Mouse (Mus musculus) heart, adult 9 months (tissue): ENCODE results near the gene Pik3cd.
A peak's percentile ranks its signal among the peaks of the same experiment; 100 is the strongest.

ENCODE experiments used
- DNase-seq, 2 experiments: peaks; one replicate each; pipeline ENCODE4 v3.0.0; 2022; ENCODE audit warnings: low spot score in 2 of 2

Pik3cd gene

DNA sequence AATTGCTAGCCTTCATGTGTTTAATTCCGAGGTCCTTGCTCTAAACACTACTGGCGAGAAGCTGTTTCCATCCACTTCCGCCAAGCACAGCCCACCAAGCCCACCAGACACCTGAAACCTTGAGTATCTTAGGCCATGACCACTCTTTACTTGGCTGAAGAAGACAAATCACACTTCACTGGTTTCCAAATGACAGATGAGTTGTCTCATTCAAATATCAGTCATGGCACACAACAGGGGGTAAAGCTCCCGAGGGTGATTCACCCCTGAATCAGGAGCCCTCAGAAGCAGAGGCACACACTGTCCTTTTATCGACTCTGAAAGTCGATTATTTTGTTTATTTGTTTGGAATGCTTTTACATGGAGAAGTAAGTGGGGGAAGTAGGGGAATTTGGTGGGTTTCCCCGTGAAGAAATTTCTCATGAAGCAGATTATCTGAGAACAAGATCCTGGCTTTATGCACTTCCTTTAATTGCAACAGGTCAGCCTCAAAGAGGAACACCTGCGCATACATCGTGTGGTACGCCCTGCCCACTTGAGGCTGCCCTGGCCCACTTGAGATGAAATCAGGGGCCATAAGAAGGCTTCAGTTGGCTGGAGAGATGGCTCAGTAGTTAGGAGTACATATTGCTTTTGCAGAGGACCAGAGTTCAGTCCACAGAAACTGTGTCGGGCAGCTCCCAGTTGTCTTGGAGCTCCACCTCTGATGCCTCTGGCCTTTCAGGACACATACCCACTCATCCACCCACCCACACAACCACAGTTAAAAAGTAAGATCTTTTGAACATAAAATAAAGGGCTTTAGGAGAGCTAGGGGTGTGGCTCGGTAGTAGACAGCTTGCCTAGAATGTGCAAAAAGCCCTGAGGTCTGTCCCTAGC is 12.3 kb downstream of the Pik3cd start:
- DNase-seq: no peak

DNA sequence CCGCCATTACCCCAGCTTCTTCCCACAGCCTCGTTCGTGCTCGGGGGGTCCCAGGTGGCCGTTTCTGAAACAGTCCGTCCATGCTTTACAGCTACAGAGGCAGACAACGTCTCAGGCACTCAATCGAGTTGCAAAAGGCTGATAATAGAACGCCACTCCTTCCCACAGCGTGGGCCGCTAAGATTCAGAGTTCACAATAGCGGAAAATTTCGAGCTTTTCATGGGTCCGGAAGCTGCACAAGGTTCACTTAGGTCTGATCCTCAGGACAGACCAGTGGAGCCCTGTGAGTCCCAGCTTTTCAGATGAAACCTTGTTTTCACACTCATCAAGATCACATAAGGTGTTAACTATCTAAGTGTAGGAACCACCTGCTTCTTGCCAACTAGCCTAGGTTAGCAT is 13.5 kb downstream of the Pik3cd start:
- DNase-seq: no peak

DNA sequence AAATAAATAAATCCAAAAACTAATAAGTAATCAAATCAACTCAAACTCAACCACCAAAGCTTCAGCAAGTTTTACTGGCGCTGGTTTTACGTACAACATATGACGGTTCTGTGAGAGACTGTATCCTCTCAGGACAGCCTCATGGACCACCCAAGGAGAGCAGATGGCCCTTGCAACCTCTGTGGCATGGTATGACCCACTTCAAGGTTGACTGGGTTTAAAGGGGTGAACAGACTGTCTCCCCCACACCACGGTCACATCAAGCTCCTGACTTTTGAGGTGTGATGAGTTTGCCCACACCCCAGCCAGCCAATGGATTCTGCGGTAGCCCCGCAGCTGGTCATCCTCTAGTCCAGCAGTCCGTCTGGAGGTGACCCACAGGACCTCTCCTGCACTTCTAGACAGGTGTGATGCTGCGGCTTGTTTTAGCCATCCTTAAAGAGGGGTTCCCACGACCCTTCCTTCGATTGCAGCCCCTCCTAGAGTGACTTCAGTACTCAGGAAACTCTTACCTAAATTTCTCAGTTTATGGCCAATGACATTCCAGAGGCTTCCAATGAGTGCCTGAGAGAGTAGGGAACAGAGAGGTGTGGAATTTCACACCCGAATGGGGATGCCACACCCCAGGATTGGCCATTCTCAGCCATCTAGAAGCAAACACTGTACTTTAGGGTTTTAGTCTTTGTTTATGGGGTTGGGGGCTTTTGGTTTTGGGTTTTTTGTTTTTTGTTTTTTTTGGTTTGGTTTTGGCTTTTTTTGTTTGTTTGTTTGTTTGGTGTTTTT is 17.3 kb downstream of the Pik3cd start:
- no peak for DNase-seq

DNA sequence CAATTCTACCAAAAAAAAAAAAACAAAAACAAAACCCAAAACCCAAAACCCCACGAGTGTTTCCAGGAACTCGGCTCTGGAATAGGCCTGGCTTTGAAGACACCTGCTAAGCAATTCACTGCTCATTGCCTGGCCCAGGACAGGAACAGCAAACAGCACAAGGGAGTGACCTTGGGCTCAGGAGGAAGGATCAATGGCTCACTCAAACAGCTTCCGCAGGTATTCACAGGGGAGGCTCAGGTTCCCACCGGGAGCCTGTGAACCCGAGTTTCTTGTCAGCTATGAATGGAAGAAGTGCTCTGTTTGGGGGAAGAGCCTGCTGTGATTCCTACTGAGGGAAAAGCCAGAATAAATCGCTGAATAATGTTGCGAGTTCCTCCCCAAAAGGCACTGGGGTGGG is 18.5 kb downstream of the Pik3cd start:
- no peak for DNase-seq

DNA sequence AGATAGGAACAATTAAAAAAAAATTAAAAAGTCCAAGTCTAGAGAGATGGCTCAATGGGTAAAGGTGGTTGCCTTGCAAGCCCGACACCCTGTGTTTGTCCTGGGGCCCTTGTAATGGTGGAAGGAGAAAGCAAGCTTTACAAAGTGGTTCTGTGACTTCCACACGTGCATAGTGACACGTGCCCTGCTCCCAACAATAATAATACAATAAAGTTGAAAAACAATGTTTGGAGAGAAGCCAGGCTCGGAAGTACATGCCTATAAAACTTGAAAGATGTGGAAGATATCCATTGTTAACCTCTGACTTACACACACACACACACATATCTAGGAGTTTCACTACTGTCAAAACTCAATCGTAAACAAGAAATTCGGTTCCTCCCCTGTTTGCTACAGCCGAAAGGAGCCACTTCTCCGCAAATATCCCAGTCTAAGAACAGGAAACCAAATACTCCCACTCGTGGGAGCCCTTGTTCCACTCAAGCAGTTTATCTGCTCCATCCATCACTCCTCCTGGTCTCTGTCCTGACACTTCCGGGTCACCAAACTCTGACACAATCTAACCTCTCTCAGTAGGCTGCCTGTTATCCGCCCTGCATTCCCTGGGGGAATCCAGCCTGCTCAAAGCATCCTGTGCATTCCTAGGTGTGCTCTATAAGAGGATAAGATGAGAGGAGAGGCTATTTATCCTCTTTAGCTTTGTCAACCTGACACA is 23.2 kb downstream of the Pik3cd start:
- peak; percentile 42 to 56 for DNase-seq

DNA sequence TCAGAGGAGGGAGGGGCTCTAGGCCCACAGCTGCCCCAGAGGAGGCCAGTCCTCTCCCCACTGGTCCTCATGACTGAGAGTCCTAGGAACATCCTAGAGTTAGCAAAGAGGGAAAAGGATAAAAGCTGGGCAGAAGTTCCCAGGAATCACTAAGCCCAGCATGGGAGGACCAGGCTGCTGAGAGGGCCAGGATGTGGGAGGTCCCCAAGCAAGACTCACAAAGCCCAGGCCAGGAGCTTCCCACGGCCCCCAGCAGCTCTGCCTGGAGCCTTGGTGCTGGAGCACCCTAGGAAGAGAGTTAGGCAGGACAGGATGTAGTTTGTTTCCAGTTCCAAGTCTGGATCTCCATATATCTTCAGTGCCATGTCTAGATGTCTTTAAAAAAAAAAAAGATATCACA is 24.4 kb downstream of the Pik3cd start:
- peak in 1 of 2 experiments; percentile 41 for DNase-seq

DNA sequence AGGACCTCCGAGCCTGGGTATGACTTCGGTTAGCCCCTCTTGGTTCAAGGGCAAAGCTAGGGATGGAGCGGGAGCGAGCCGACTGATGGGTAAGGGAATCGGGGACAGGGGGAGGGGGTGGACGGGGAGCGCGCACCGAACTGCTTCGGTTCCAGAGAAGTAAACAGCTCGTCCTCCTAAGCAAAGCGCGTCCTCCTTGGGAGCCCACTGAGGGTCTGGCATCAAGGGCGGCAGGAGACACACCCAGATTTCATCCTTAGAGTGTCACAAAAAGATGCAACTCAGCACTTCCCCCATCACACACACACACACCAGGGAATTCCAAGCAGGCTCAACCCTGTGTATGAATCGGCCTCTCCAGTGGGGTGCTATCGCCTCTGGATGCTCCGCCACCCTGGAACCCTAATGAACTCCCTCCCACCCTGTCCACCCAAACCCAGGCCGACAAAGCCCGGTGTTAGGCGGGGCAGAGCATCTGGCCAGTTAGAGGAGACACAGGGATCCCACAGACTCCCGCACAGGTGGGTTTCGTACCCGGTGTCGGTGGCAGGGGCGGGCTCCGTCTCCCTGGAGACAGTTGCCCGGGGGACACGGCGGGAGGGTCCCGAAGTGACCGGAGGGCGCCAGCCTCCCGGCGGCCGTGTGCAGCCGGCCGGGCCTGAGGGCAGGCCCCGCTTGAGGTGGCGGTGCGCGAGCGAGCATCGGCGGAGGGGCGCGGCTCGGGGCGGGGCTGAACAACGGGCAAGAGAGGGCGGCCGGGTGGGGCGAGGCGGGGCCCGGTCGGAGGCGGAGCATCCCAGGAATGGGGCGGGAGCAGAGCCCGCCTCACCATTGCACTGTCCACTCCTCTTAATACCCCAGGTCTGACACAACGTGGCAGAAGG is 26.8 kb downstream of the Pik3cd start:
- DNase-seq: peak; percentile 59 to 76

DNA sequence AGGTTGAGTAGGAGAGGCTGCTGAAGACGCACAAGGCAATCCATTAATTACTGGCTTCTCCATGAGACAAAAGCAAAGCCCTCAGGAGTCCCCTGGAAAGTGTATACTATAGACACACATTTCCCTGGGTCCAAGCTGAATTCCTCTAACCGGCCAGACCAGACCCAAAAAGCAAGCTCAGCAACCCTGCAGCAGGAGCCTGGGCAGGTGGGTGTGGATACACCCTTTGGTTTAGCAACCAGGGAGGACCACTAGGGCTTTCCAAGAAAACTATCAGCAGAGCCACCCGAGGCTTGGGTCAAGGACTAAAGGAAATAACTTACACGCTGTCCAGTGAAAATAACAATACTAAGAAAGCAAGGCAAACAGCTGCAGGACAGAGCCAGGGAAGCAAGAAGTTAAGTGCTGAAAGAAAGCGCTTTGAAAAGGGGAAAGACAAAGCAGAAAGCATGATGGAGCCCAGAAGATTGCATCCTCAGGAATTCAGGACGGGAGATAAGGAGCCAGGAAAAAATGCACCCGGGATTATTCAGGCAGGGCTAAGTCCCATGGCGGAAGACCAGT is 27.5 kb downstream of the Pik3cd start:
- no peak for DNase-seq

DNA sequence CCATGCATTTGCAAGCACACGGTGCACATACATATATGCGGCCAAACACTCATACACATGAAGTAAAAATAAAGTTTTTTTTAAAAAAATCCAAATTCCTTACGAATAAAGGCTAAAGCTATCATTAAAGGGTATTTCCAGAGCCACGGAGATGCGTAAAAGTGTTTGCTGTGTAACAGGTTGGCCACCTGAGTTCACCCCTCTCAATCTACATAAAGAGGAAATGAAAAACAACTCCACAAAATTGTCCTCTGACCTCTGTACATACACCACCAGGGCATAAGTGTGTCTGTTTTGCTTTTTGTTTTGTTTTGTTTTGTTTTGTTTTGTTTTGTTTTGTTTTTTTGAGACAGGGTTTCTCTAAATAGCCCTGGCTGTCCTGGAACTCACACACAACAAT is 29.6 kb downstream of the Pik3cd start:
- DNase-seq: no peak

DNA sequence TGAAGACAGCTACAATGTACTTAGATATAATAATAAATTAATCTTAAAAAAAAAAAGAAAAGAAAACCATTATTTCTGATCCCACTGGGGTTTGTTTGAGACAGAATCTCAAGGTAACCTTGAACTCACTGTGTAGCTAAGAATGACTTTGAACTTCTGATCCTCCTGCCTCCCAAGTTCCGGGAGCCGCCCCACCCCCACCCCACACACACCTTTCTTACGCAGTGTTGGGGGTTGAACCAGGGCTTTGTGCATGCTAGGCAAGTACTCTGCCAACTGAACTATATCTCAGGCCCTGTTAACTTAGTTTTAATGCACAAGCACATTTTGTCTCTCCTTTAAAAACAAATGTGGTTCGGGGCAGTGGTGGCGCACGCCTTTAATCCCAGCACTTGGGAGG is 31.2 kb downstream of the Pik3cd start:
- no peak for DNase-seq

DNA sequence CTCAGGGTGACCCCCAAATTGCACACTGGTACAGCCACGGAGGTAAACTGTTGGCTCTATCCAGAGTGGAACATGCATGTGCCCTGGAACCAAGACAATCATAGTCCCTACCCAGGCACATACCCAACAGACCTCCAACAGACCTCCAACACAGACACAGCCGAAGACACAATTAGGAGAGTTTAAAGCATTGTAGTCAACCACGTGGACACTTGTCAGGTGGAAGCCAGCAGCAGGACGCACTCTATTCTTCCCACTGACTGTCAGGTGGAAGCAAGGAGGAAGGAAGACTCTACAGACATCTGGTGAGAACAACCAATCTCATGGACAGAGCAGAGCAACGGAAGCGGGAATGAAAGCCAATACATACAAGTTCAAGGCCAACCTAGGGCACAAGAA is 36.7 kb downstream of the Pik3cd start:
- DNase-seq: no peak

DNA sequence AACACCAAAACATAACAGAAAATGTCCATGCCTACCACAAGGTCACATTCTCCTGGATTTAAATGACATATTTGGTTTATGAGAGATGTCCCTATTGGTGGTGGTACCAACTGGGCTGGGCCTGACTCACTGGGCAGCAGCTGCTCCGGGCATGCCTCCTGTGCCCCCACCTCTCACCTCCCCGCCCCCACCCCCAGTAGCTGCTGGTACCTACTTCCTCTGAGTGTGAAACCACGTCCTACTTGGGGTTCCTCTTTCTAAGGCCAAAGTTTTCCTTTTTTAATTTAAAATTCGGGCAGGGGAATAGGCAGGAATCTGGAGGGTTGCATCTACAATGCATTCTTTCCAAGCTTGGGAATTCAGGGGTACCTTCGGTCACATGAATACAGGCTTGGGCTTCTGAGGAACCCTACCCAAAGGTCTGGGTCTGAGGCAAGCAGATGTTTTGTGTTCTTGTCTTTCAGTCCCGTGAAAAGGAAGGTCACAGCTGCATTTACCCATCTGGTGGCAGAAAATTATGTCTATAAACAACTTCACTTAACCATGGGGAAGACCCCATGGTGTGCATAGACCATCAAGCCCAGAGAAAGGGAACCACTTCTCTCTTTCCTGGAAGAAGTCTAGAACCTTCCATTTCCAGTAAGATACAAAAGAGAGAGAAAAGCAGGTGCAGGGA is 37.2 kb downstream of the Pik3cd start:
- DNase-seq: no peak

DNA sequence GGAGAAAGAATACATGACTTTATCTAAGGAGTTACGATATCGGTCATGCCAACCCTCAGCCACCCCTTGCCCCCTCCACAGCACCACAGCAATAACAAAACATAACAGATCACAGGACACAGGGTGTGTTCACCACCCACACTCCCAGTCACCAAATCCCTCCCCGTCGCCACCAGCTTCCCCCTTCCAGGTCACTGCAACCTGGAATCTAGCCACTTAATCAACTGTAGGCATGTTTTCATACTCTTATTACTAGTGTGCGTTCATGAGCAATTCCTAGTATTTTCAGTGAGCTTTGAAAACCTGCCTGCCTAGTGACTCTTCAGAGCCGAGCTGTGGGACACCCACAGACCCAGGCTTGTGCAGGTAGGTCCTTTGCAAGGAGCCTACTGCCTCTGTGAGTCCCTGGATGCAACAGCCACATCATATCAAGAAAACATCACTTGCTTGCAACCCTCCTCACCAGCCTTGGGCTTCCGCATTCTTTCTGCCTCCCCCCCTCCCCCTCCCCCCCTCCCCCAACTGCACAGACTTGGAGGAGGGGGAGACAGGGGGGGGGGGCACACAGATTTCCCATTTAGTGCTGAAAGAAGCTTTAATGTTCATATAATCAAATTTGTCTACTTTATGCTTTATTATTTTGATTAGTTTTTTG is 38.4 kb downstream of the Pik3cd start:
- DNase-seq: no peak

DNA sequence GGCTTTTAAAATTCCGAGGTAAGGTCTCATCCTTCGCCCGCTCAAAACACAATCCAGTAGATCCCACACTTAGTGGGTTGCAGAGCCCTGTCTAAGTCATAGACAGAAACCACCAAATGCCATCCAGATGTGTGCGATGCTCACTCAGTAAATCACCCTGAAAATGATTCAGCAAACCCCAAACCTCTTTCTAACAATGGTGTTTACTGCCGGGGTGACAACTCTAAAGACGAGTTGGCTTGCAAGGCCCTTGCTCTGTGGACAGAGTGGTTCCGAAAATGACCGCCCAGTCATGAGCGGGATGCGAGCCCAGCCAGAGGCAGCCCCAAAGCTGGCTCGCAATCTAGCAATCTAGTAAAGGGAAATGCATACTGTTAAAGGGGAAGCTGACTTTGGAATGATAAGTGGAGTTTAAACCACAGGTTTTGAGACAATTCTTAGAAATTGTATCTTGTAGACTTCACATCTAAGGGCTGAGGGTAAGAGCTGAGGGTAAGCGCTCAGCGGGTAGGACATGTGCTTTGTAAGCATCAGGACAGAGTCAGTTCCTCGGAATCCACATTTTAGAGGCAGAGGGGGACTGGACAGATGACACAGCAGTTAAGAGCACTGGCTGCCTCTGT is 40.3 kb downstream of the Pik3cd start:
- no peak for DNase-seq

DNA sequence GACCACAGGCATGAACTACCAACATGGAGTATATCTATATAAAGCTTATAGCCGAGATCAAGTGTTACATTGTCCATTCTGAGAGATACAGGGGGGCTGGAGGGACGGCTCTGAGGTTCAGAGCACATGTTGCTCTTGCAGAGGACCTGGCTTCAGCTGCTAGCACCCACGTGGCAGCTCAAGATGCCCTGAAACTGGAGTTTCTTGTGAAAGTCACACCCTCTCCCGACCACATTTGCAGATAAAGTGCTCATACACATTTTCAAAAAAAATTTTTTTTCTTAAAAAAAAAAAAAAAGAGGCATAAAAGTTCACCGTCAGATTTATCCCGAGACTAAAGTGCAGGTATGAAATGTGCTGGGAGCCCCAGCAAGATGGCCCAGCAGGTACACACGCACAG is 41.8 kb downstream of the Pik3cd start:
- DNase-seq: no peak

DNA sequence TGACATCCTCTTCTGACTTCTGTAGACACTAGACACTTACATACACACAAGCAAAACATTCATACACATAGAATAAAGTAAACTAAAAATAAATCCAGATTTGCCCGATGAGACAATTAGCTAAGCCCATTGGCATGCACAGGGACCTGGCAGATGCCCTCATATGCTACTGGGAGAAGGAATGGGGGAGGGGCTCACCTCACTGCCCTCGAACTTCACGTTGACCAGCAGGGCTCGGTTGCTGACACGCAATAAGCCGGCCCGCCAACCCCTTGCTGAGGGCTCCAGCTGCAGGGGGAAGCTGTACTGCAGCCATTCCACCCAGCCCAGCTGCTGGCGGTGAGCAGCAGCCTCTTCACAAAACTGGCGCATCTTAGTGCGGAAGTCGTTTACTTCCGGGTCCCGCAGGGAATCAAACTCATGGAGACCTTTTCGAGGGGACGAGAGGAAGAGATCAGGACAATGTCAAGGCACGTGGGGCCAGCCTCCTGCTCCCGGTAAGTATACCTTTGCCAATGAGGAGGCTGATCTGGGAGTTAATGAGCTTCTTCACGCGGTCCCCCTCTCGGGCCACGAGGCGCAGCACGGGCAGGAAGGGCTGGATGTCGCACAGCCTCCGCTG is 42.8 kb downstream of the Pik3cd start:
- no peak for DNase-seq

DNA sequence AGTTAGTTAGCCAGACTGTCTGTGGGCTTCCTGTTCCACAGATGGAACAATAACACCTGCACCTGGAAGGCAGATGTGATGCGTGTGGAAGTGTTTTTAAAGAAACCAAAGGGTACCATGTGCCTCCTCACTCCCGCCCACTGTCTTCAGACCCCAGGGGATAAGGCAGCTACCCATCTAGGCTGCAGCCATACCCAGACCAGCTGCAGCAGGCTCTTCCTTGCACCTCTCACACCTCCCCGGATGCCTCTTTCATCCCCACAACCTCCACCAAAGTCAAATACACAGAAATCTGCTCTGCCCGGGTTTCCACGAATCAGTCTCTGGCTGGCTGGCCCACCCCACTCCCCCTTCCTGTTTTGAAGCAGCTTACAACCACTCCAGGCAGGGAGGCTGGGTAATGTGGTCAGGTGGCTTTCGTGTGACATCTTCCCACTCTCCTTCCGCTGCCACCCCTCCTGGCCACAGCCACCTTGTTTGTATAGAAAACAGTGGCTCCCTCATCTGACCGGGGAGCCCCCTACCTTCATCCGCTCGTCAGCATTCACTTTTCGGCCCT is 44.4 kb downstream of the Pik3cd start:
- DNase-seq: peak in 1 of 2 experiments; percentile 28

DNA sequence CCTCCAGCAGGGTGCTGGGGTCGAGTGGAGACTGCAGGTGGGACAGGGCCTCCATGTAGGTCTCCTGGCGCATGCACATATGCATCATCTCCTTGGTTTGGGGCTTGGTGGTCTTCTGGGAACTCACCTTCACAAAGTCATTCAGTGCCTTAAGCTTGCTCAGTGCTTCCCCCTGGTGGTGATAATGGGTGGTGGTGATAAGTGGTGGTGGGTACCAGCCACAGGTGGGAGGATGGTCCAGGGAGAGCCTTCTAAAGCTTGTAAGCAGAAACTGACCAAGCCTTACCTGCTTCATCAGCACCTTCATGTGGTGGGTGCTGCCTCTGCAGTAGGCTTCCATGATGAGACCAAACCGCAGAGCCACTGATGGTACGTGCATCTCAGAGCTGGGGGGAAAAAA is 48.1 kb downstream of the Pik3cd start:
- peak in 1 of 2 experiments; percentile 17 for DNase-seq
